Comparison of ENCODE assay signal across 8 mouse cellular contexts in genomic region chr4:48124773-48125469, GRCm38 (mm10). TPM values are rescaled to one million over a fixed set of nuclear protein-coding genes. Genes with fewer than 3 reads are reported as not detected.
A peak's percentile ranks its signal among the peaks of the same experiment; 100 is the strongest.
DNase-seq lines count a peak whose midpoint lies in the region; ATAC-seq and TF ChIP-seq lines count a peak whose summit lies in the region.

Gene Stx17, plus strand, starts transcription at chr4:48124915.

- WGBS in embryonic facial prominence, embryonic 12.5 days, result 1% methylated on average over 58 of the region's 58 CpGs
- under 1% methylated on average over 58 of the region's 58 CpGs for WGBS in kidney, adult 2 months
- 2% methylated on average over 58 of the region's 58 CpGs for WGBS in limb, embryonic 11.5 days
- WGBS in midbrain, embryonic 13.5 days, result 2% methylated on average over 51 of the region's 58 CpGs
- WGBS in small intestine, adult 2 months, result under 1% methylated on average over 58 of the region's 58 CpGs

- peak; percentile 81 for DNase-seq in 3T3-L1 (ENCODE audit: low read depth, low spot score)
- peak; percentile 91 to 94 for DNase-seq in adrenal gland, postnatal 36 days
- DNase-seq in heart, adult 18-20 months, result peak; percentile 88 to 92
- peak; percentile 93 for DNase-seq in kidney, adult 2 months
- peak; percentile 92 for DNase-seq in limb, embryonic 11.5 days (ENCODE audit: low spot score)

- H3K36me3 ChIP-seq in embryonic facial prominence, embryonic 12.5 days, result no peaks in the 10 kb centered on the region
- no peaks in the 10 kb centered on the region for H3K36me3 ChIP-seq in kidney, adult 2 months (ENCODE audit: control insufficient read depth, insufficient read depth, low read length)
- H3K36me3 ChIP-seq in limb, embryonic 11.5 days (ENCODE audit: control insufficient read depth, insufficient read depth, low read length), result no peaks in the 10 kb centered on the region
- no peaks in the 10 kb centered on the region for H3K36me3 ChIP-seq in midbrain, embryonic 13.5 days
- no peaks in the 10 kb centered on the region for H3K36me3 ChIP-seq in small intestine, adult 2 months (ENCODE audit: control insufficient read depth, insufficient read depth, low read length)

- no peaks in the 10 kb centered on the region for H3K9me3 ChIP-seq in embryonic facial prominence, embryonic 12.5 days
- no peaks in the 10 kb centered on the region for H3K9me3 ChIP-seq in limb, embryonic 11.5 days (ENCODE audit: control insufficient read depth, low read length)
- H3K9me3 ChIP-seq in midbrain, embryonic 13.5 days, result no peaks in the 10 kb centered on the region

- TF ChIP-seq CTCF in kidney, adult 2 months (conservative IDR thresholded peaks at IDR 0.05; ENCODE audit: insufficient read depth, insufficient read length, low read depth, low read length), result no peak
- no peak for TF ChIP-seq CTCF in small intestine, adult 2 months (IDR thresholded peaks at IDR 0.05; ENCODE audit: extremely low read depth, insufficient read length, insufficient replicate concordance, low read depth, low read length)

- H3K27ac ChIP-seq in embryonic facial prominence, embryonic 12.5 days, result 0 out of 2 replicates have a peak within 1 kb of the TSS, but pooled peaks have one; percentile 48
- H3K27ac ChIP-seq in kidney, adult 2 months (ENCODE audit: insufficient read depth, low read depth, low read length), result peak within 1 kb of the TSS; percentile 46
- no peak within 1 kb of the TSS for H3K27ac ChIP-seq in limb, embryonic 11.5 days (replicated peaks; ENCODE audit: low read depth, low read length)
- H3K27ac ChIP-seq in midbrain, embryonic 13.5 days, result 0 out of 2 replicates have a peak within 1 kb of the TSS, but pooled peaks have one; percentile 14
- 0 out of 2 replicates have a peak within 1 kb of the TSS, but pooled peaks have one; percentile 0 for H3K27ac ChIP-seq in small intestine, adult 2 months (ENCODE audit: insufficient read depth, low read depth, low read length)

- no peak for TF ChIP-seq POLR2A in kidney, adult 2 months (IDR thresholded peaks at IDR 0.05; ENCODE audit: low read depth, low read length)
- peak; percentile 78 for TF ChIP-seq POLR2A in small intestine, adult 2 months (IDR thresholded peaks at IDR 0.05; ENCODE audit: low read depth, low read length)

- H3K27me3 ChIP-seq in embryonic facial prominence, embryonic 12.5 days, result no peaks in the 10 kb centered on the region
- H3K27me3 ChIP-seq in kidney, adult 2 months (replicated peaks; ENCODE audit: control insufficient read depth, insufficient read depth, low read length), result no peaks in the 10 kb centered on the region
- H3K27me3 ChIP-seq in limb, embryonic 11.5 days (ENCODE audit: control insufficient read depth, insufficient read depth, low read length), result no peaks in the 10 kb centered on the region
- H3K27me3 ChIP-seq in midbrain, embryonic 13.5 days, result 0 out of 2 replicates have a peak, but pooled peaks cover 5% of the 10 kb centered on the region
- H3K27me3 ChIP-seq in small intestine, adult 2 months (ENCODE audit: control insufficient read depth, insufficient read depth, low read length), result no peaks in the 10 kb centered on the region

- H3K9ac ChIP-seq in embryonic facial prominence, embryonic 12.5 days, result peak within 1 kb of the TSS; percentile 88
- H3K9ac ChIP-seq in limb, embryonic 11.5 days (ENCODE audit: low read length), result peak within 1 kb of the TSS; percentile 87
- H3K9ac ChIP-seq in midbrain, embryonic 13.5 days (replicated peaks), result peak within 1 kb of the TSS; percentile 82

- peak; percentile 97 for ATAC-seq in embryonic facial prominence, embryonic 12.5 days (ENCODE audit: insufficient number of reproducible peaks, insufficient read depth, low FRiP score, low TSS enrichment)
- ATAC-seq in limb, embryonic 11.5 days (ENCODE audit: insufficient number of reproducible peaks, low FRiP score, low TSS enrichment, low read depth), result peak; percentile 99
- peak; percentile 99 for ATAC-seq in midbrain, embryonic 13.5 days

- peak within 1 kb of the TSS; percentile 67 for H3K4me3 ChIP-seq in embryonic facial prominence, embryonic 12.5 days
- H3K4me3 ChIP-seq in kidney, adult 2 months (ENCODE audit: insufficient read depth, low read depth, low read length), result peak within 1 kb of the TSS; percentile 99
- peak within 1 kb of the TSS; percentile 67 for H3K4me3 ChIP-seq in limb, embryonic 11.5 days (ENCODE audit: low read depth, low read length)
- H3K4me3 ChIP-seq in midbrain, embryonic 13.5 days (replicated peaks), result peak within 1 kb of the TSS; percentile 77
- H3K4me3 ChIP-seq in small intestine, adult 2 months (ENCODE audit: low read depth, low read length), result peak within 1 kb of the TSS; percentile 94

- peak within 1 kb of the TSS; percentile 67 for H3K4me2 ChIP-seq in embryonic facial prominence, embryonic 12.5 days (replicated peaks)
- peak within 1 kb of the TSS; percentile 84 for H3K4me2 ChIP-seq in limb, embryonic 11.5 days (ENCODE audit: low read depth, severe bottlenecking)
- peak within 1 kb of the TSS; percentile 84 for H3K4me2 ChIP-seq in midbrain, embryonic 13.5 days (replicated peaks)

- H3K4me1 ChIP-seq in embryonic facial prominence, embryonic 12.5 days, result no peaks in the 10 kb centered on the region
- peaks cover 3% of the 10 kb centered on the region; the same call in 1 of the 2 replicates for H3K4me1 ChIP-seq in kidney, adult 2 months (ENCODE audit: control insufficient read depth, insufficient read depth, low read length)
- H3K4me1 ChIP-seq in limb, embryonic 11.5 days (ENCODE audit: control insufficient read depth, insufficient read depth, low read length), result no peaks in the 10 kb centered on the region
- peaks cover 6% of the 10 kb centered on the region for H3K4me1 ChIP-seq in midbrain, embryonic 13.5 days (replicated peaks)
- H3K4me1 ChIP-seq in small intestine, adult 2 months (ENCODE audit: control insufficient read depth, insufficient read depth, insufficient read length, low read length), result peaks cover 3% of the 10 kb centered on the region; the same call in 1 of the 2 replicates

RNA-seq across cellular contexts. Expression of gene Stx17, which starts in this region (rescaled TPM):
- 10 to 100 TPM; 47.9 to 63.7 TPM for total RNA-seq in adrenal gland, postnatal 36 days (2021)
- 37.9 and 40.6 TPM in 2 replicates for polyA plus RNA-seq in embryonic facial prominence, embryonic 12.5 days (2016; fragmentation: Nextera tagmentation; extraction: Ambion mirVana)
- 10 to 100 TPM; 30.3 to 31.1 TPM for total RNA-seq in heart, adult 18-20 months (2021)
- 6.1 and 6.6 TPM in 2 replicates for polyA plus RNA-seq in kidney, adult 2 months (2012; rRNA removed)
- 26.9 and 29.0 TPM in 2 replicates for polyA plus RNA-seq in limb, embryonic 11.5 days (2014; fragmentation: Nextera tagmentation; extraction: Ambion mirVana)
- 20.3 and 22.0 TPM in 2 replicates for polyA plus RNA-seq in midbrain, embryonic 13.5 days (2015; fragmentation: Nextera tagmentation; extraction: Ambion mirVana)
- polyA plus RNA-seq in small intestine, adult 2 months (2012; rRNA removed), result 1.0 and 2.0 TPM in 2 replicates
